19 mouse cellular contexts compared by ENCODE assay signal in genomic region chr1:155448932-155449331, GRCm38 (mm10). TPM values are rescaled to one million over a fixed set of nuclear protein-coding genes. Genes with fewer than 3 reads are reported as not detected.
A peak's percentile ranks its signal among the peaks of the same experiment; 100 is the strongest.
DNase-seq lines count a peak whose midpoint lies in the region; ATAC-seq and TF ChIP-seq lines count a peak whose summit lies in the region.
"Had no signal": no experiment of that assay in that cellular context is flagged by ENCODE, and none has a peak within 500 bp of the region (broad histone marks: within the 10 kb centered on the region; RNA-seq: fewer than 3 reads in every experiment).

No protein-coding gene starts in this region.

- H3K27me3 ChIP-seq in forebrain, postnatal 0 days (ENCODE audit: insufficient read depth, low read length), result no peaks in the 10 kb centered on the region
- 0 out of 2 replicates have a peak, but pooled peaks cover 3% of the 10 kb centered on the region for H3K27me3 ChIP-seq in forebrain, embryonic 12.5 days
- H3K27me3 ChIP-seq in lung, embryonic 14.5 days (ENCODE audit: insufficient read depth, low read length), result no peaks in the 10 kb centered on the region
- no peaks in the 10 kb centered on the region for H3K27me3 ChIP-seq in lung, embryonic 15.5 days
- H3K27me3 ChIP-seq: hindbrain, embryonic 13.5 days had no signal

- H3K4me1 ChIP-seq in forebrain, postnatal 0 days (ENCODE audit: insufficient read depth), result 0 out of 2 replicates have a peak, but pooled peaks cover 9% of the 10 kb centered on the region
- H3K4me1 ChIP-seq in forebrain, embryonic 12.5 days, result no peaks in the 10 kb centered on the region
- H3K4me1 ChIP-seq in lung, embryonic 14.5 days (ENCODE audit: insufficient read depth), result no peaks in the 10 kb centered on the region
- H3K4me1 ChIP-seq in lung, adult 2 months (ENCODE audit: control insufficient read depth, insufficient read depth, low read length), result no peaks in the 10 kb centered on the region
- H3K4me1 ChIP-seq in lung, embryonic 15.5 days, result no peaks in the 10 kb centered on the region

- no peak overlapping the region for H3K4me3 ChIP-seq in forebrain, postnatal 0 days (ENCODE audit: low read depth, low read length)
- H3K4me3 ChIP-seq in forebrain, embryonic 12.5 days (replicated peaks), result no peak overlapping the region
- H3K4me3 ChIP-seq in lung, embryonic 14.5 days (ENCODE audit: low read depth, low read length), result no peak overlapping the region
- H3K4me3 ChIP-seq in lung, adult 2 months (replicated peaks; ENCODE audit: extremely low read depth, low read depth, low read length), result no peak overlapping the region
- H3K4me3 ChIP-seq in lung, embryonic 15.5 days, result no peak overlapping the region
- H3K4me3 ChIP-seq: hindbrain, embryonic 13.5 days had no signal

- no peak for TF ChIP-seq CTCF in forebrain, postnatal 0 days (IDR thresholded peaks at IDR 0.05; ENCODE audit: low read depth)
- TF ChIP-seq CTCF in lung, embryonic 14.5 days (IDR thresholded peaks at IDR 0.05; ENCODE audit: low read depth), result no peak
- TF ChIP-seq CTCF in lung, adult 2 months (IDR thresholded peaks at IDR 0.05; ENCODE audit: insufficient read depth, low read length), result no peak

- H3K27ac ChIP-seq in forebrain, postnatal 0 days (ENCODE audit: low read depth, low read length), result no peak overlapping the region
- H3K27ac ChIP-seq in forebrain, embryonic 12.5 days, result no peak overlapping the region
- H3K27ac ChIP-seq in lung, embryonic 14.5 days (ENCODE audit: low read depth), result no peak overlapping the region
- no peak overlapping the region for H3K27ac ChIP-seq in lung, embryonic 15.5 days
- H3K27ac ChIP-seq: hindbrain, embryonic 13.5 days; stomach, postnatal 0 days had no signal

- H3K36me3 ChIP-seq in forebrain, postnatal 0 days (ENCODE audit: insufficient read depth), result no peaks in the 10 kb centered on the region
- H3K36me3 ChIP-seq in forebrain, embryonic 12.5 days (replicated peaks), result no peaks in the 10 kb centered on the region
- H3K36me3 ChIP-seq in lung, embryonic 14.5 days (ENCODE audit: insufficient read depth), result no peaks in the 10 kb centered on the region
- H3K36me3 ChIP-seq in lung, embryonic 15.5 days, result no peaks in the 10 kb centered on the region
- H3K36me3 ChIP-seq: hindbrain, embryonic 13.5 days had no signal

- DNase-seq in forebrain, postnatal 0 days, result peak; percentile 68
- peak; percentile 44 for DNase-seq in lung, embryonic 14.5 days
- DNase-seq in lung, adult 2 months, result no peak
- peak; percentile 50 for DNase-seq in MN1 (ENCODE audit: low spot score)
- no peak for DNase-seq in gastrocnemius, postnatal 14 days
- DNase-seq: adrenal gland, postnatal 25 days; cerebellum, adult 9-10 months; embryo, embryonic 11 days; gastrocnemius, postnatal 10 days; layer of hippocampus, adult 9-11 months; thymus, postnatal 36 days had no signal

- intact Hi-C loops in gastrocnemius, postnatal 14 days (cut with DNase I; ENCODE audit: low total_unique reads), result loop anchor here (2.0 kb wide), 1 partner anchor 30 kb away; no protein-coding TSS in a partner anchor

- 59% methylated on average over 2 of the region's 2 CpGs for WGBS in forebrain, postnatal 0 days
- WGBS in forebrain, embryonic 12.5 days, result 79% methylated on average over 2 of the region's 2 CpGs
- WGBS in lung, embryonic 14.5 days, result 75% methylated on average over 2 of the region's 2 CpGs
- WGBS in lung, adult 2 months, result 85% methylated on average over 2 of the region's 2 CpGs
- WGBS in lung, embryonic 15.5 days, result 71% methylated on average over 2 of the region's 2 CpGs

- TF ChIP-seq POLR2A in lung, adult 2 months (IDR thresholded peaks at IDR 0.05; ENCODE audit: borderline replicate concordance, extremely low read depth, low read depth, low read length), result no peak

- peak; percentile 29 for ATAC-seq in forebrain, postnatal 0 days
- no peak for ATAC-seq in forebrain, embryonic 12.5 days (ENCODE audit: low FRiP score)
- no peak for ATAC-seq in lung, embryonic 14.5 days (ENCODE audit: insufficient read depth)
- 0 out of 2 replicates have a peak, but pooled peaks have one; percentile 46 for ATAC-seq in lung, embryonic 15.5 days (ENCODE audit: borderline replicate concordance, extremely low read depth, low FRiP score, low TSS enrichment)
- ATAC-seq in erythroid progenitor cell, adult 5-6 weeks (replicated peaks; ENCODE audit: low FRiP score, poor library complexity, severe bottlenecking), result no peak
- ATAC-seq: activated CD4-positive, CD25-positive, alpha-beta regulatory T cell, adult 4 months; intestine, embryonic 16.5 days; Patski had no signal

- H3K9ac ChIP-seq in forebrain, postnatal 0 days, result no peak overlapping the region
- H3K9ac ChIP-seq in forebrain, embryonic 12.5 days, result no peak overlapping the region
- no peak overlapping the region for H3K9ac ChIP-seq in lung, embryonic 14.5 days
- no peak overlapping the region for H3K9ac ChIP-seq in lung, embryonic 15.5 days
- H3K9ac ChIP-seq: hindbrain, embryonic 13.5 days had no signal

- H3K4me2 ChIP-seq in forebrain, postnatal 0 days (ENCODE audit: low read depth), result no peak overlapping the region
- H3K4me2 ChIP-seq in forebrain, embryonic 12.5 days, result no peak overlapping the region
- no peak overlapping the region for H3K4me2 ChIP-seq in lung, embryonic 14.5 days
- H3K4me2 ChIP-seq in lung, embryonic 15.5 days, result no peak overlapping the region
- H3K4me2 ChIP-seq: hindbrain, embryonic 13.5 days had no signal

- no peaks in the 10 kb centered on the region for H3K9me3 ChIP-seq in forebrain, postnatal 0 days (ENCODE audit: low read length)
- H3K9me3 ChIP-seq in forebrain, embryonic 12.5 days, result no peaks in the 10 kb centered on the region
- H3K9me3 ChIP-seq in lung, embryonic 14.5 days (ENCODE audit: low read depth, low read length), result no peaks in the 10 kb centered on the region
- H3K9me3 ChIP-seq in lung, embryonic 15.5 days, result no peaks in the 10 kb centered on the region
- H3K9me3 ChIP-seq: hindbrain, embryonic 13.5 days had no signal

RNA-seq across cellular contexts. Expression of gene Xpr1, which starts 31.7 kb away (rescaled TPM):
- 178 and 256 TPM in 2 replicates for total RNA-seq in forebrain, postnatal 0 days (2014; rRNA removed)
- 21.6 and 45.3 TPM in 2 replicates for polyA plus RNA-seq in forebrain, postnatal 0 days (2015; fragmentation: Nextera tagmentation; extraction: Ambion mirVana)
- 32.7 and 34.8 TPM in 2 replicates for polyA plus RNA-seq in forebrain, embryonic 12.5 days (2016; fragmentation: Nextera tagmentation; extraction: Ambion mirVana)
- polyA plus RNA-seq in lung, embryonic 14.5 days (2014; fragmentation: Nextera tagmentation; extraction: Ambion mirVana), result 5.4 and 6.8 TPM in 2 replicates
- polyA plus RNA-seq in lung, adult 2 months (2012; rRNA removed), result 7.8 and 11.4 TPM in 2 replicates
- 7.5 and 8.7 TPM in 2 replicates for polyA plus RNA-seq in lung, embryonic 15.5 days (2015; fragmentation: Nextera tagmentation; extraction: Ambion mirVana)
- total RNA-seq in erythroid progenitor cell, adult 5-6 weeks (2015; ENCODE audit: low replicate concordance), result 31.0 and 38.1 TPM in 2 replicates
- 15.9 and 28.3 TPM in 2 replicates for total RNA-seq in erythroid progenitor cell, adult 5-6 weeks (2017; ENCODE audit: low replicate concordance)
- total RNA-seq in gastrocnemius, postnatal 14 days (2021), result 10 to 100 TPM; 28.4 to 30.8 TPM

Comparison
In these comparisons a context has a peak if more than half of its experiments do, and no peak if none do; other contexts are left out.
1. ATAC-seq: peak in forebrain, postnatal 0 days (single experiment) and lung, embryonic 15.5 days (single experiment); none in forebrain, embryonic 12.5 days (single experiment), lung, embryonic 14.5 days (single experiment) and erythroid progenitor cell, adult 5-6 weeks (single experiment).
2. DNase-seq: peak in forebrain, postnatal 0 days (single experiment), lung, embryonic 14.5 days (single experiment) and MN1 (single experiment); none in lung, adult 2 months (single experiment) and gastrocnemius, postnatal 14 days (single experiment).